Mouse (Mus musculus): ENCODE measurements around the gene Zfp422. TPM values are rescaled to one million over a fixed set of nuclear protein-coding genes. Genes with fewer than 3 reads are reported as not detected.
"Not testable (repeated sequence)": the region's sequence is repeated elsewhere in the genome, so short reads cannot be mapped to it uniquely, and the experiment has no call there.

The Zfp422 gene
- total and polyA plus RNA-seq, 3 experiments = 11.9 to 33.4 (median 33.2) TPM

GRCm38 (mm10) chr6:116607230-116607629, 21.6 kb downstream of the Zfp422 start:
- in situ Hi-C loops (cut with MboI; ENCODE audit: low pct_ligation_motif_present, low pct_unique_long_range_greater_than_20kb, low sequenced_read_pairs) = loop anchor here (25.0 kb wide), 1 partner anchor 595 kb away; no protein-coding TSS in a partner anchor
- no peak overlapping the region for H3K9ac ChIP-seq (ENCODE audit: insufficient read depth, low read depth)
- DNase-seq (ENCODE audit: extremely low read depth) = no peak
- no peak overlapping the region for H3K4me3 ChIP-seq (replicated peaks in 1 of 3; ENCODE audit: low read depth in 2 of 3, low read length in 2 of 3, poor library complexity in 1 of 3)
- TF ChIP-seq BHLHE40 (IDR thresholded peaks at IDR 0.05; ENCODE audit: low read depth, low read length) = no peak
- TF ChIP-seq EP300 (IDR thresholded peaks at IDR 0.05; ENCODE audit: low read length) = no peak
- TF ChIP-seq NRF1 (IDR thresholded peaks at IDR 0.05; ENCODE audit: low read depth, low read length) = no peak
- no peak for TF ChIP-seq NELFE (IDR thresholded peaks at IDR 0.05; ENCODE audit: low read depth, low read length)
- TF ChIP-seq CTCF (conservative IDR thresholded peaks at IDR 0.05 in 1 of 2, IDR thresholded peaks at IDR 0.05 in 1 of 2; ENCODE audit: low read depth in 2 of 2, low read length in 2 of 2) = peak in 1 of 2 experiments; percentile 68; a peak in 2 of 4 replicates
- TF ChIP-seq MXI1 (IDR thresholded peaks at IDR 0.05; ENCODE audit: low read depth, low read length) = no peak
- no peak for TF ChIP-seq MAFK (IDR thresholded peaks at IDR 0.05; ENCODE audit: insufficient replicate concordance, low read length)
- TF ChIP-seq UBTF (IDR thresholded peaks at IDR 0.05; ENCODE audit: low read depth, low read length) = no peak
- no peak for TF ChIP-seq JUN (IDR thresholded peaks at IDR 0.05; ENCODE audit: insufficient read depth, low read depth, low read length)
- TF ChIP-seq ZNF384 (IDR thresholded peaks at IDR 0.05; ENCODE audit: low read depth, low read length) = no peak
- TF ChIP-seq TCF12 (IDR thresholded peaks at IDR 0.05; ENCODE audit: low read depth, low read length) = no peak
- TF ChIP-seq MEF2A (IDR thresholded peaks at IDR 0.05; ENCODE audit: borderline replicate concordance, low read depth, low read length) = no peak
- TF ChIP-seq E2F4 (IDR thresholded peaks at IDR 0.05; ENCODE audit: insufficient replicate concordance, low read depth, low read length) = no peak
- TF ChIP-seq MAZ (IDR thresholded peaks at IDR 0.05; ENCODE audit: low read depth, low read length) = no peak
- TF ChIP-seq RAD21 (IDR thresholded peaks at IDR 0.05; ENCODE audit: low read depth, low read length) = peak; percentile 67
- TF ChIP-seq ETS1 (conservative IDR thresholded peaks at IDR 0.05; ENCODE audit: low read depth, low read length) = no peak
- TF ChIP-seq JUND (conservative IDR thresholded peaks at IDR 0.05; ENCODE audit: low read depth, low read length) = no peak
- no peak for TF ChIP-seq CHD2 (IDR thresholded peaks at IDR 0.05; ENCODE audit: low read length)
- no peak for TF ChIP-seq MYC (IDR thresholded peaks at IDR 0.05; ENCODE audit: low read depth, low read length)
- no peak for TF ChIP-seq ZKSCAN1 (IDR thresholded peaks at IDR 0.05; ENCODE audit: borderline replicate concordance, low read depth, low read length)
- TF ChIP-seq SMC3 (IDR thresholded peaks at IDR 0.05; ENCODE audit: low read depth, low read length) = peak; percentile 46
- no peak for TF ChIP-seq IRF4 (IDR thresholded peaks at IDR 0.05; ENCODE audit: low read depth, low read length)
- no peak overlapping the region for H3K27ac ChIP-seq (ENCODE audit: insufficient read depth, low read depth)
- H3K27me3 ChIP-seq (replicated peaks) = peaks cover 13% of the 10 kb centered on the region
- H3K36me3 ChIP-seq (replicated peaks in 1 of 2; ENCODE audit: control insufficient read depth in 1 of 2, insufficient read depth in 1 of 2, low read length in 1 of 2) = no peaks in the 10 kb centered on the region
- H3K9me3 ChIP-seq (replicated peaks; ENCODE audit: low read length) = no peaks in the 10 kb centered on the region
- no peaks in the 10 kb centered on the region for H3K4me1 ChIP-seq (ENCODE audit: control insufficient read depth in 1 of 2, insufficient read depth in 2 of 2)
- H3K4me2 ChIP-seq (ENCODE audit: insufficient read depth, low read depth, poor library complexity, severe bottlenecking) = no peak overlapping the region
- no peaks in the 10 kb centered on the region for H3K79me2 ChIP-seq (replicated peaks; ENCODE audit: control insufficient read depth, extremely low read depth, insufficient read depth, poor library complexity, severe bottlenecking)
- dilution Hi-C loops (cut with MboI; ENCODE audit: extremely low pct_ligation_motif_present, extremely low pct_unique_long_range_greater_than_20kb, low sequenced_read_pairs) = no loop called here

DNA sequence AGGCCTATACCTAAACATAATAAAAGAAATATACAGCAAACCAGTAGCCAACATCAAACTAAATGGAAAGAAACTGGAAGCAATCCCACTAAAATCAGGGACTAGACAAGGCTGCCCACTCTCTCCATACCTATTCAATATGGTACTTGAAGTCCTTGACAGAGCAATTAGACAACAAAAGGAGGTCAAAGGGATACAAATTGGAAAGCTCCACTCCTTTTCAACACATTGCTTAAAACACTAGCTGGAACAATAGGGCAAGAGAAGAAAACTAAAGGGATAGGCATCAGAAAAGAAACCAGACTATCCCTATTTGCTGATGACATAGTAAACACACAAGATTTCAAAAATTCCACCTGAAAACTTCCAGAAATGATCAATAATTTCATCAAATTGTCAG, 27.8 kb downstream of the Zfp422 start:
- H3K4me2 ChIP-seq (ENCODE audit: insufficient read depth, low read depth, poor library complexity, severe bottlenecking); H3K4me1 ChIP-seq (ENCODE audit: control insufficient read depth in 1 of 2, insufficient read depth in 2 of 2); H3K27ac ChIP-seq (ENCODE audit: insufficient read depth, low read depth); H3K9ac ChIP-seq (ENCODE audit: insufficient read depth, low read depth); H3K4me3 ChIP-seq (replicated peaks in 1 of 3; ENCODE audit: low read depth in 2 of 3, low read length in 2 of 3, poor library complexity in 1 of 3); DNase-seq (ENCODE audit: extremely low read depth); H3K36me3 ChIP-seq (replicated peaks in 1 of 2; ENCODE audit: control insufficient read depth in 1 of 2, insufficient read depth in 1 of 2, low read length in 1 of 2); H3K9me3 ChIP-seq (replicated peaks; ENCODE audit: low read length); H3K79me2 ChIP-seq (replicated peaks; ENCODE audit: control insufficient read depth, extremely low read depth, insufficient read depth, poor library complexity, severe bottlenecking); dilution Hi-C loops (cut with MboI; ENCODE audit: extremely low pct_ligation_motif_present, extremely low pct_unique_long_range_greater_than_20kb, low sequenced_read_pairs): not testable (repeated sequence)
- peaks cover 15% of the 10 kb centered on the region for H3K27me3 ChIP-seq (replicated peaks)
- in situ Hi-C loops (cut with MboI; ENCODE audit: low pct_ligation_motif_present, low pct_unique_long_range_greater_than_20kb, low sequenced_read_pairs) = loop anchor here (25.0 kb wide), 1 partner anchor 589 kb away; no protein-coding TSS in a partner anchor

Data from CH12.LX (cell line).